Mouse (Mus musculus) liver, embryonic 14.5 days (tissue): ENCODE measurements around the gene Baz2b.

Experiments
- CTCF ChIP-seq: IDR thresholded peaks from 2 replicates; pipeline ENCODE4 v1.5.1; 2016; ENCODE audit warnings: antibody characterized with exemption, low read depth, control low read depth
- EP300 ChIP-seq: IDR thresholded peaks from 2 replicates; pipeline ENCODE4 v1.6.1; 2016; ENCODE audit warnings: antibody characterized with exemption, low read depth

DNA sequence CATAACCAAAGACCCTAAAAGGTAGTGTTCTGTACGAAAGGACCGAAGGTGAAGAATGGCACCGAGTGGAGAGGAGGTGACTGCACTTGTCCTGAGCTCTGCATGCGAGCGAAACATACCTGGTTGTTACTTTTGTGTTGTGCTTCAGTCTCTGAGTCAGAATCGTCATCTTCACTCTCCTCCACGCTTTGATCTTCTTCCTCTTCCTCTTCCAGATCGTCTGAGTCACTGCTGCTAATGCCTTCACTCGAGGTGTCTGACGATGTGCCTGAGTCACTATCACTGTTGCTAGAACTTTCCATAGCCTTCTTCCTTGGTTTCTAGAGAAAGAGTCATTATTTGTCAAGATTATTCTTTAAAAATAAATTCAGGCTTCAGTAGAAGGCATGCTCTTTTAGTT, 240.5 kb downstream of the Baz2b start:
- TF ChIP-seq EP300 (no peak), CTCF (no peak)
